Mouse (Mus musculus) heart, adult 2 months (tissue): Measurements from ENCODE around the gene Slc3a1. TPM values are rescaled to one million over a fixed set of nuclear protein-coding genes. Genes with fewer than 3 reads are reported as not detected.
A peak's percentile ranks its signal among the peaks of the same experiment; 100 is the strongest.

Experiments
- DNase-seq, 2 experiments: peaks; one replicate each; pipeline ENCODE4 v3.0.0; 2021
- H3K27ac ChIP-seq: fragments of 200-600 bp; 2 replicates; pipeline ENCODE4 v1.8.1; 2022
- H3K27me3 ChIP-seq: fragments of 200-500 bp; 2 replicates; pipeline ENCODE4 v1.6.1; 2012; ENCODE audit warnings: mild to moderate bottlenecking, low read length, inconsistent platforms, mixed read lengths; ENCODE audit not compliant: control insufficient read depth, insufficient read depth
- H3K36me3 ChIP-seq: fragments of 200-500 bp; 2 replicates; pipeline ENCODE4 v1.6.1; 2012; ENCODE audit warnings: low read length, inconsistent platforms; ENCODE audit not compliant: control insufficient read depth, insufficient read depth
- H3K4me1 ChIP-seq: fragments of 200-500 bp; 2 replicates; pipeline ENCODE4 v1.6.1; 2011; ENCODE audit warnings: low read length; ENCODE audit not compliant: control insufficient read depth, insufficient read depth
- H3K4me3 ChIP-seq: fragments of 200-600 bp; 2 replicates; pipeline ENCODE4 v1.8.1; 2022
- H3K79me2 ChIP-seq: fragments of 200-500 bp; replicated peaks from 2 replicates; pipeline ENCODE4 v1.6.1; 2012; ENCODE audit warnings: mild to moderate bottlenecking, inconsistent platforms, low read length, moderate library complexity, mixed read lengths; ENCODE audit not compliant: control insufficient read depth, insufficient read depth
- H3K9ac ChIP-seq: fragments of 200-500 bp; 2 replicates; pipeline ENCODE4 v1.6.1; 2012; ENCODE audit warnings: low read depth, mild to moderate bottlenecking, control low read depth, inconsistent platforms, low read length, mixed read lengths
- CTCF ChIP-seq: fragments of 200-600 bp; IDR thresholded peaks from 2 replicates; pipeline ENCODE4 v1.8.1; 2022; ENCODE audit warnings: antibody characterized with exemption, mild to moderate bottlenecking, moderate library complexity
- EP300 ChIP-seq: fragments of 200-500 bp; IDR thresholded peaks from 2 replicates; pipeline ENCODE4 v1.6.1; 2011; ENCODE audit warnings: low read depth, low read length, control low read depth; ENCODE audit not compliant: insufficient read depth
- POLR2A ChIP-seq: fragments of 200-500 bp; IDR thresholded peaks from 2 replicates; pipeline ENCODE4 v1.6.1; 2011; ENCODE audit warnings: mild to moderate bottlenecking, low read depth, low read length, control low read depth; ENCODE audit not compliant: insufficient read depth
- WGBS: fragments of 180-500 bp; shearing (Covaris S2); methylation state at CpG from one replicate; pipeline ENCODE4 v1.1.7; 2018; 5-methylcytosine and 5-hydroxymethylcytosine counted together
- intact Hi-C: fragments of 180-260 bp; cut with DNase I; formaldehyde crosslinking; loops from one replicate; pipeline ENCODE4 v1.15.1; 2025
- polyA plus RNA-seq: library from polyadenylated mRNA; depleted of rRNA; stranded (reverse); fragments of >200 nt; gene quantifications from 2 replicates; pipeline ENCODE4 v1.2.3, GENCODE M21; 2012
- total RNA-seq, 2 experiments: library from RNA; stranded (reverse); gene quantifications; 2 replicates each; pipeline ENCODE4 v1.2.3; 2021

Gene Slc3a1
- total and polyA plus RNA-seq, 3 experiments = 0.16 to 0.23 (median 0.16) TPM

DNA sequence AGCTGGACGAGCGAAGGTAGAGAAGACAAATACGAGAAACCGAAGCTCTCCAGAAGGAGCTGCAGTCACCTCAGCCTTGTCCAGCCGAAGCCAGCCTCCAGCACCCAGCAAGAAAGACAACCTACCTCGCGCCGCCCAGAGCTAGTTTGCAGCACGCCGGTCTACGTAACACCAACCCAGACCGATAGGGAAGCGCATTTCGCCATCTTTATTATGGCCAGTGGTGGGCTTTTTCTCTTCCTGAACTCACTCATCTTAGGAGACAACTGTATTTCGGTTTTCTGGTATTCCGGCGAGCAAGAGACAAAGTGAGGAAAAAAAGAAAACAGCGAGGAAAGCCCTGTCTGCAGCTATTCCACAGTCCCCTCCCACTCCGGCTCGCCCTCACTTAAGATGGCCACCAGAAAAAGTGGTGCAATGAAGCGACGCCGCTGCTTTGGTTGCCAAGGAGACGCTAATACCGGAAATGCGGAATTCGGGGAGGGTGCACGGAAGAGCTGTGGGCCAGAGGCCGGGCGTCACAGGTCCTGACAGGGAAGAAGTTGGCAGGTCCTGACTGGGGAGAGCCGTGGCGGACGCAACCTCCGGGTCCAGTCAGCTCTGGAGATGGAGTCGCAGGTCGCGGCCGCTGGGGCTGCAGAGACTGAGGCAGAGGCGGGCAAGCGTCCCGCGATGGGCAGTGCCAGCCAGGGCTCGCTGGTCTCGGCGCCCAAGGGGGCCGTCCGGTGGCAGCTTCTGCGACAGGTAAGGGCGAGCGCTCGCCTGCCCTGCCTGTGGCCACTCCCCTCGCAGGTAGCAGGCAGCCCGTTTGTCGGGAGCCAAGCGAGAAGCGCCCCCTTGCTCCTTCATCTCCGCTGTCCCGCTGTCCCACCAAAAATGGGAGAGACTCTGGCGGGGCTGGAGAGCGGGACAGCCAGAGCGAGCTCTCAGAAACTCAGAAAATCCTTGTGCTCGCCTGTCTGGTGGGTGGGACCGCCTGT is 62.2 kb downstream of the Slc3a1 start, which contains the start of the genes Prepl and Camkmt:
Gene Prepl, minus strand, starts transcription at position 122 of the 980 bp plus-strand sequence.
Gene Camkmt, plus strand, starts transcription at position 433 of the 980 bp plus-strand sequence.
- intact Hi-C loops = loop anchor here (5.0 kb wide), 3 partner anchors 133 to 298 kb away; partner anchors contain the start of genes Lrpprc and Ppm1b
- peak within 1 kb of the TSS; percentile 88 for H3K4me3 ChIP-seq
- WGBS = under 1% methylated on average over 63 of the region's 63 CpGs
- H3K79me2 ChIP-seq = no peaks in the 10 kb centered on the region
- H3K27me3 ChIP-seq = no peaks in the 10 kb centered on the region
- peak within 1 kb of the TSS; percentile 84 for H3K9ac ChIP-seq
- peaks cover 1% of the 10 kb centered on the region; the same call in 1 of the 2 replicates for H3K4me1 ChIP-seq
- TF ChIP-seq POLR2A = peak; percentile 83
- peak; percentile 59; the same call in 1 of the 2 replicates for TF ChIP-seq EP300
- TF ChIP-seq CTCF = peak; percentile 35
- H3K27ac ChIP-seq = peak within 1 kb of the TSS; percentile 75
- peaks cover 3% of the 10 kb centered on the region for H3K36me3 ChIP-seq
- DNase-seq = peak; percentile 96

DNA sequence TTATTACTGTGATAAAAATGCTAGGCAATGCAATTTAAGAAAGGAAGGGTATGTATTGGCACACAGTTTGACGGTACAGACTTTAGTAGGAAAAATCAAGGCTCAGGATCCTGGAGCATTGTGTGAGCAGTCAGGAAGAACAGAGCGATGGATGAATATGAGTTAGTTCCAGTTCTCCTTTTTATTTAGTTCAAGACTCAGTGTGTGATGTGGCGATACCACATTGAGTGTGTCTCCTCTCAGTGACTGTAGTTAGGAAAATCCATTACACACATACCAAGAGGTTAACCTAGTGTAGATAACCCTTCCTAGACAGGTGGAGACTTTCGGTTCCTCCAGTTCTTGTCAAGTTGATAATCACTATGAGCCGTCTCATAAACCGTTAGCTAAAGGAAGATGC is 63.6 kb downstream of the Slc3a1 start:
- H3K9ac ChIP-seq = no peak overlapping the region
- no peak overlapping the region for H3K4me3 ChIP-seq
- intact Hi-C loops = loop anchor here (5.0 kb wide), 3 partner anchors 134 to 299 kb away; partner anchors contain the start of genes Lrpprc and Ppm1b

DNA sequence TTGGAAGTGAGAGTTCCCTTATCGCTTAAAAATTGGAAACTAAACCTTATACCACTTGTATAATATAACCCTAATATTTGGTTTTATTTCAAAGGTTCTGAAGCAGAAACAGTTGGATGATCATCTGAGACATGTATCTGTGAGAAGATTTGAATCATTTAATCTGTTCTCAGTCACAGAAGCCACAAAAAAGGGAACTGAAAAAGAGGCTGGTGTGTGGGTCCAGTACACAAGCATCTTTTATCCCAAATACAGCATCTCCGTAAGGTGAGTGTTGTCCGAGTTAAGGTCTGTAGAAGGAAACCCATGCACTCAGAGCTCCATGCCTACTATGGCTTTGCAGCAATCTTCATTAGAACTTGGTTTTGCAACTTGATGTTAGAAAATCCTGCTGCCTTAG is 68.2 kb downstream of the Slc3a1 start:
- Histone ChIP-seq H3K36me3 (no peaks in the 10 kb centered on the region), H3K4me1 (no peaks in the 10 kb centered on the region), H3K27me3 (no peaks in the 10 kb centered on the region), H3K9ac (no peak overlapping the region), H3K4me3 (no peak overlapping the region), H3K79me2 (peaks cover 2% of the 10 kb centered on the region; the same call in 1 of the 2 replicates), H3K27ac (no peak overlapping the region)
- TF ChIP-seq EP300 = no peak
- no peak for TF ChIP-seq POLR2A
- TF ChIP-seq CTCF = no peak
- no peak for DNase-seq
- 90% methylated on average over 3 of the region's 3 CpGs for WGBS
- intact Hi-C loops = no loop called here

More for the DNA sequence above, 63.6 kb downstream of the Slc3a1 start:
- no peak for TF ChIP-seq CTCF
- no peak for TF ChIP-seq EP300
- Histone ChIP-seq H3K27ac (no peak overlapping the region), H3K4me1 (peaks cover 1% of the 10 kb centered on the region; the same call in 1 of the 2 replicates), H3K79me2 (peaks cover 2% of the 10 kb centered on the region; the same call in 1 of the 2 replicates), H3K36me3 (no peaks in the 10 kb centered on the region; the same call in 1 of the 2 replicates), H3K27me3 (no peaks in the 10 kb centered on the region)
- 94% methylated on average over 6 of the region's 6 CpGs for WGBS
- no peak for DNase-seq

DNA sequence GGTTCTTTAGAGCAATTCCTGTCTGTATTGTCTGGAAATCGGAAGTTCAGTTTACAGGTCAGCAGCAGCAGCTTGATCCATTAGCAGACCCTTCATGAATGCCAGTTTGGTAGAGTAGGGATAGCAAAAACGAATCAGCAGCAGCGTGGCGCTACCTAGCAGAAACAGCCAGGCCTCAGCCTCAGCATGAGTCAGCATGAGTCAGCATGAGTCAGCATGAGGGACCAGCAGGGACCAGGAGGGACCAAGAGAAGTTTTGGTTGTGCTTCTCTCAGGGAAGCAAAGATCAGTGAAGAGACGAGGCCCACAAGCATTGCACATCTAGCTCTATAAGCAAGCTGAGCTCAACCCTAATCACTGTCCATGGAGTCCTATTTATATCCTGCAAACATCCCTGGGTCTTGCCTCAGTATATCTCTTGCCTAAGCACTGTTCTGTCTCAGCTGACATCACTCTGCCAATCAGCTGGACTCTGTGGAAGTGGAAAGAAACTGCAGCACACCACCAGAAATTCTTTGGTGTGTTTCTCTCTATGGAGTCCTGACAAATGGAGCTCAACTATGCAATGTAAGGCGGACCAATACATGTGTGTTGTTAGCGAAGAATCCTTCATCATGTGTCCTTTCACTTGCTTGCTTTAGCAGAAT is 70.6 kb downstream of the Slc3a1 start:
- H3K27ac ChIP-seq = no peak overlapping the region
- intact Hi-C loops = no loop called here
- peaks cover 2% of the 10 kb centered on the region; the same call in 1 of the 2 replicates for H3K79me2 ChIP-seq
- no peak for DNase-seq
- no peaks in the 10 kb centered on the region for H3K36me3 ChIP-seq
- H3K27me3 ChIP-seq = no peaks in the 10 kb centered on the region
- no peak overlapping the region for H3K9ac ChIP-seq
- no peak overlapping the region for H3K4me3 ChIP-seq
- H3K4me1 ChIP-seq = no peaks in the 10 kb centered on the region
- 94% methylated on average over 7 of the region's 7 CpGs for WGBS
- TF ChIP-seq CTCF (no peak), POLR2A (no peak), EP300 (no peak)

DNA sequence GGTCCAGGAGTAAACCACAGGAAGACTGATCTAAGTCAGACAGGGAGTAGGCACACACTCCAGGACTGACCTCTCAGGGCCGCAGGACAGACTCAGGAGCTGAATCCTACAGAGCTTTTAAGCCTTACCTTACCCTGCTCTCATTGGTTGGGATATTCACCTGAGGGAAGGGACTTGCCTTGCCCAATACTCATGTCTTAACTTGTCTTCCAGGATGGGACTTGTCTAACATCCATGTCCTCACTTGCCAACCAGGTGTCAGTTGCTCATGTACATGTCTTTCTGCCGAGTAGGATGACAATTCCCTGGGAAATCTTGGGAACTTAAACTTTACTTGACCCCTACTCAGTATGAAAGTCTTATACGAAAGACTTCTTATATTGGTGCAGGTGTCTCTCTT is 72.1 kb downstream of the Slc3a1 start:
- no peak overlapping the region for H3K27ac ChIP-seq
- 90% methylated on average over 3 of the region's 3 CpGs for WGBS
- H3K79me2 ChIP-seq = peaks cover 2% of the 10 kb centered on the region; the same call in 1 of the 2 replicates
- no peaks in the 10 kb centered on the region for H3K4me1 ChIP-seq
- no peaks in the 10 kb centered on the region for H3K36me3 ChIP-seq
- no peak overlapping the region for H3K9ac ChIP-seq
- DNase-seq = no peak
- H3K4me3 ChIP-seq = no peak overlapping the region
- intact Hi-C loops = no loop called here
- no peak for TF ChIP-seq CTCF
- no peak for TF ChIP-seq EP300
- TF ChIP-seq POLR2A = no peak
- no peaks in the 10 kb centered on the region for H3K27me3 ChIP-seq
